Mouse (Mus musculus) gastrocnemius, postnatal 36 days (tissue): ENCODE measurements around the gene Dennd2a. TPM values are rescaled to one million over a fixed set of nuclear protein-coding genes. Genes with fewer than 3 reads are reported as not detected.
A peak's percentile ranks its signal among the peaks of the same experiment; 100 is the strongest.

Source experiments
- DNase-seq, 2 experiments: peaks; one replicate each; pipeline ENCODE4 v3.0.0; 2022
- intact Hi-C: fragments of 180-260 bp; cut with DNase I; formaldehyde crosslinking; loops from one replicate; pipeline ENCODE4 v1.15.1; 2025
- total RNA-seq, 2 experiments: library from RNA; stranded (reverse); gene quantifications; 2 replicates each; pipeline ENCODE4 v1.2.3; 2021

Gene Dennd2a
- total RNA-seq, 2 experiments from 2014 or later, result 3.0 to 3.2 TPM

DNA sequence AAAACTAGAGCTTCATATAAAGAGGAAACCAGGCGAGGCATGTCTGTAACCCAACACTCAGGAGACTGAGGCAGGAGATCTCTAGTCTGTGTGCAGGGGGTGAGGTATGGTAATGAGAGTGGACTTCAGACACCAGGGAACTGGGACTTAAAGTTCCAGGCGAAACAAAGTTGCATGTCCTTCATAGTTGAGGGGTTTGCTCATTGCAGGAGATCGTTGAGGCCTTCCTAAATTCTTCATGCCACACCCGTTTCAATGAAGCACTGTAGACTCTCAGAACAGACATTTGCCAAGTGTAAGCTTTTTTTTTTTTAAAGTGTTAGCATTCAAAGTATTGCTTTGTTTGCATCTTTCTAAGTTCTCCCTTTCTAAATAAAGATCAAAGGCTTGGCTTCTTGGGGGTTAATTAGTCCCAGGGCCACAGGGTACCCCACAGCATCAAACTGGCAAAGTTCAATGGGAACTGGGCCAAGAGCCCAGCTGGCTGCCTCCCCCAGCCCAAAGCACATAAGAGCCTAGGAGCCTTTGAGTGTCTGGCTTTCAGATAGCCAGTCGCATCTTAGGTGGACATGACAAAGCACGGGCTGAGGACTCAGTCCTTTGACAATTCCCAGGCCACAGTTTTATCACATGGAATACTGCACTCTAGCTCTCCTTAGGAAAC, 1.7 kb upstream of the Dennd2a start:
- intact Hi-C loops, result no loop called here
- DNase-seq, result no peak

GRCm38 (mm10) chr6:39556900-39557659, 587 bp downstream of the Dennd2a start:
- intact Hi-C loops, result no loop called here
- peak in 1 of 2 experiments; percentile 55 for DNase-seq

DNA sequence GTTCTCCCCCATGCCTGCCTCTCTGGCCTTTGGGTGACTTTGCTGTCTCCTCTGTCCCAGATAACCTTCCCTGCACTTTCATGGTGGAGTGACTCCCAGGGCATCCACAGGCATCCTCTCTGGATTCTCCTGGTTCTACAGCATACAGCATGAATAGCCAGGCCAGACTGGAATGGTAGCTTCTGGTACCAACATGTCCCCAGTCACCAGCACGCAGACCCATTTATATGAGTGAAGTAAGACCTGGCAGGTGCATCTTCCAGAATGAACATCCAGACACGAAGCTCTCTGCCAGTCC, 2.1 kb downstream of the Dennd2a start:
- no peak for DNase-seq
- intact Hi-C loops, result no loop called here

GRCm38 (mm10) chr6:39554888-39555647, 2.6 kb downstream of the Dennd2a start:
- no peak for DNase-seq
- intact Hi-C loops, result no loop called here

DNA sequence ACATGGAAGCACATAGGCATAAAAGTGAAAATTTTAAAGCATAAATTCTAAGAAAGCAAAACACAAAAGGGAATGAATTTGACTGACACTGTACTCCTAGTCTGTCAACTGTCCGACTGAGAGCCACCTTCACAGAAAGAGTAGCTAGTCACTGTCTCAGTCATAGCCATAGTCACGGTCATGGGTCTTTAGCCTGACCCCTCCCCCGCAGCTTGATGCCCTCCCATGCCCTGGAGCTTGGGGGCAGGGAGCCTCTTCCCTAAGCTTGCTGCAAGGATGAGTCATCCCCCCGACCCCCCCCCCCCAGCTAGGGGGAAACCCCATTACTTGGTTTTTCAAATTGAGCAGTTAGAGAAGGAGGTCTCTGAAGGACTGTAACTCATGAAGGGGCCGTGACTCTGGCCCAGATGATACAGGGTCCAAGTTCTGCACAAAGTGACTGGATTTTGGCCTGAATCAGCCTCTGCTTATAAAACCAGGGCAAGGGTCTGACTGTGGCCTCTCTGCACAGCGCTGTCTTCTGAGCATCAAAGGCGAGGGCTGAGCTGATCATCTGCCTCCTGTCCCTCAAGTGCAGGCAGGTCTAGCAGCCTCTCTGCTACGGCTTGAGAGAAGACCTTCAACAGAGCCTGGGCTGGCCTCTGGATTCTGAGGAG, 5.6 kb downstream of the Dennd2a start:
- intact Hi-C loops, result no loop called here
- no peak for DNase-seq

DNA sequence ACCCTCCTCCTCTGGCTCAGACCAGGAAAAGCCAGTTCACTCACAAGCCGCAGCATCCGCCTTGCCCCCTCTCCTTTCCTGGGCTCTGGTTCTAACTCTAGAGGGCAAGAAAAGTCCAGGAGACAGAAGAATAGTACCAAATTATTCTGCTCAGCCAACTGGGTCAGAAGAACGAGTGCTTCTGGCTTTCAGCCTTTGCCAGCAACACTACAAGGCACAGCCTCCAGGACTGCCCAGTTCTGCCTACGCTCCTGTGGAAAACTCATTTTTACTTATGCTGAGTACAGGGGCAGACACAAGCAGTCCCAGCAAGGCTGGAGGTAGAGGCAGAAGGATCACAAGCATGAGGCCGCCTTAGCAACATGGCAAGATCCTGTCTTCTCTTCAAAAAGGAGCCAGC, 9.6 kb downstream of the Dennd2a start:
- DNase-seq, result no peak
- intact Hi-C loops, result no loop called here

DNA sequence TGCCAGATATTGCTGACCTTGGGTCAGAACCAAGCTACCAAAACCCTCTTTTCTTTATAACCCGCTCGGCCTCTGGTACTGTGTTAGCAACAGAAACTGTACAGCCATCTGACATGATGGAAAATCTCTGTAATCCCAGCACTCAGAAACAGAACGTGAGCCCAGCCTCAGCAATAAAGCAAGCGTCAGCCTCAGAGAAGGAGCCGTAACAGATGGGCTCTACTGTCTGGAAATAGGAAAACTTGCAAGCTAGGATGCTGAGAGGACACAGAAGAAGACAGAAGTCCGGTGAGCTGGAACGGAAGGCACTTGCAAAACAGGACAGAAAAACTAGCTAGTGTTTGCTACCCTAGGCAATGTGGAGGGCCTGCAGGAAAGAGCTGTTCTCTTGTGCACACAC, 12.2 kb downstream of the Dennd2a start:
- intact Hi-C loops, result no loop called here
- no peak for DNase-seq

- intact Hi-C loops, result no loop called here
- no peak for DNase-seq
Measured at GRCm38 (mm10) chr6:39543769-39544420, 13.8 kb downstream of the Dennd2a start.

DNA sequence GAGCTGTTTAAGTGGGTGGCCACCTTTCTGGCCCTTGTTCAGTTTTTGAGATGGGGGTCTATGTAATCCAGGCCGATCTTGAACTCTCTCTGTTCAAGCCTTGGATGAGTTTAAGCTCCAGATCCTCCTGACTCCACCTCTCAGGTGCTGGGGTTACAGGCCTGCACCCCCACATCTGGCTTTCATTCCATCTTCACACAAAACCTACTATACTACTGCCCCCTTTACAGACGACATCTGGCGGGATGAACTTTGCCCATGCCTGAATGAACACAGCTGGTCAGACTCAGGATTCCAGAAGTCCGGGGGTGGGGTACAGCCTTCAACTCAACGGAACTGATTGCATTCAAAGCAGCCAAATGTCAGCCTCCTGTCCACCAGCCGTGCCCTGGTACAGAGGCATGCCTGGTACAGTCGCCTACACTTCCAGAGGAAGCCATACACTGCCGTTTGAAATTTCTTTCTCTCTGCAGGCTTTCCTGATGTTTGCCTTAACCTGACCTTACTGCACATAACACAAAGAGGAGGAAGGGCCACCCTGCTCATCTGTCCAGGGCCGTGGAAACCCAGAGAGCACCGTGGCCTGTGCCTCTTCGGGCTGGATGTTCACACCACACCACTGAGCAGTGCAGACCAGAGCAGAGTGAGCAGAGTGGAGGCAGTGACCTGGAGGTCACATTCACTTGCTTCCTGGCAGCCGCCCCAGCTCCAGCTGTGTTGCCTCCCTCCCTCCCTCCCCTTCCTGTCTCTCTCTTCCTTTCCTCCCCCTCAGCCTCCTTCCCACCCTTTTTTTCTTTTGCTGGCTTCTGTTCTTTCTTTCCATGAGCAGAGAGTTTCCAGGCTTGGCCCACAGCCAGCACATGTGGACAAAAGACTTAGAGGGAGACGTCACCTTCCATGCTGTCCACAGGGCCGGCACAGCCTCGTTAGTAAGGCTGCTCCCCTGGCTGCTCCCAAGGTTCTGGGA, 14.8 kb downstream of the Dennd2a start:
- intact Hi-C loops, result no loop called here
- DNase-seq, result peak; percentile 78 to 82

- intact Hi-C loops, result no loop called here
- DNase-seq, result no peak
Measured at GRCm38 (mm10) chr6:39540563-39540962, 17.1 kb downstream of the Dennd2a start.

GRCm38 (mm10) chr6:39539679-39540155, 17.9 kb downstream of the Dennd2a start:
- intact Hi-C loops, result no loop called here
- DNase-seq, result no peak

GRCm38 (mm10) chr6:39538227-39538626, 19.4 kb downstream of the Dennd2a start:
- no peak for DNase-seq
- intact Hi-C loops, result no loop called here

- intact Hi-C loops, result no loop called here
- DNase-seq, result no peak
Measured at GRCm38 (mm10) chr6:39537276-39537675, 20.4 kb downstream of the Dennd2a start.

GRCm38 (mm10) chr6:39536621-39537020, 21.0 kb downstream of the Dennd2a start:
- intact Hi-C loops, result no loop called here
- no peak for DNase-seq

- intact Hi-C loops, result no loop called here
- no peak for DNase-seq
Measured at GRCm38 (mm10) chr6:39534944-39535343, 22.7 kb downstream of the Dennd2a start.

GRCm38 (mm10) chr6:39528671-39529535, 28.8 kb downstream of the Dennd2a start:
- DNase-seq, result peak; percentile 65 to 81
- intact Hi-C loops, result no loop called here

DNA sequence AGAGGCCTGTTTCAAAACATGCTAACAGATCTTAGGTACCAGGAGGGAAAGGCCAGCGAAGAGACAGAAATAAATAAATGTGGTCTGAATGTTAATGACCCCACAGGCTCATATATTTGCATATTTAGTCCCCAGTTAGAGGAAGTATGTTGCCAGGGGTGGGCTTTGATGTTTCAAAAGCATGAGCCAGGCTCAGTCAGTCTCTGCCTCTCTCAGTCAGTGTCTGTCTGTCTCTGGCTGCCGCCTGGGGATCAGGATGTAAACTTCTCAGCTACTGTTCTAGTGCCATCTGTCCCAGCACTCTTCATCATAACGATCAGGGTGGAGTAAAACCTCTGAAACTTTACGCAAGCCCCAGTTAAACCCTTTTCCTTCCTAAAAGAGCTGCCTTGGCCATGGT, 29.9 kb downstream of the Dennd2a start:
- DNase-seq, result no peak
- intact Hi-C loops, result no loop called here

DNA sequence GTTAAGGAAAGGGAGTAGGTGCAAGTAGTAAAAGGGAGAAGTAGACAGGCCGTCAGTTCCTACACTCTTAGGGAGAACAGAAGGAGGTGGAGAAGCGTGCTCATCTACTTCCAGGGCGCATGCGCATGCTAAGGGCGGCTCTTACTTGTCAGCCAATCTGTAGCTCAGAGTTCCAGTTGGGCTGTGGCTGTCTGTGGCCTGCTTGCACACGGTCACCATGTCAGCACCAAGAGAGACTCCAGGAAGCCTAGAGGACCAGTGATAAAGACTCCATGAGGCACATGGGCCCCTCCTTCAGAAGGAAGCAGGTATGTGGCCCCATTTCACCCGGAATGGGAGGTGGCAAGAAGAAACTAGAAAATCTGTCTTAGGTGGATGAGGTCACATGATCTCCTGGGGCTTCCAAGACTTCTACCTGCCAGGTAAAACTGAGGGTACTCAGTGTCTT, 30.3 kb downstream of the Dennd2a start:
- DNase-seq, result no peak
- intact Hi-C loops, result no loop called here
